Mouse (Mus musculus) mouse trophoblast stem cell (cell line): ENCODE results near the gene Acads.
"Not testable (repeated sequence)": the region's sequence is repeated elsewhere in the genome, so short reads cannot be mapped to it uniquely, and the experiment has no call there.

Experiments used
- in situ Hi-C, 2 experiments: fragments of 300-500 bp; cut with MseI, MboI; formaldehyde crosslinking; loops; 2 replicates in 1 of 2; 3 replicates in 1 of 2; pipeline ENCODE4 v1.15.1; 2025

Acads gene

DNA sequence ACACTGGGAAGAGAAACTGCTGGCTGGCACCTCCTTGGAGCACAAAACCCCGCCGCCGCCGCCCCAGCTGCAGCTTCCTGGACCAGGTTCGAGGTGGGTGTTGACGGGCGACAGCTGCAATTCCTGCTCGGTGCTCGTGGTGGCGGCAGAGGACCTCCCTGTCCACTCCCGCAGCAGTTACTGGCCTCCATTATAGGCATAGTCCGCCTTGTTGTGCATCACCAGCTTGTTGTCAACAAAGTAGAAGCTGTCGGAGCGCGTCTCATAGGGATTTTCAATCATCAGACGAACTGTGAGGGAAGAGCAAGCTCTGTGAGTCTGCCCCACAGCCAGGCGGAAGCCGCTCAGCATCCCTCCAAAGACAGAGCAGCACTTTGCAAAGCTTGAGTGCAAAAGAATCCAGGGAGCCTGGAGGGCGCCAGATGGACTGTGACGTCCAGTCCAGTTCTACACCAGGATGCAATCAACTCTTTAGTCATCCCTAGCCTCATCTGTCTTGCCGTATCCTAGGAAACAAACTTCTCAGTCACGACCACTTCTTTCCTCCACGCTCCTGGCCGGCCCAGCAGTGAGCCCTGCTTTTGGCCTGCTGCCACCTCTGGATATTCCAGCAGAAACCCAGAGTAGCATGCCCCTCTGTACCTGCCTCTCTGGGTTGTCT, 6.2 kb upstream of the Acads start:
- in situ Hi-C loops, result loop anchor here in 1 of 2 experiments (5.0 kb wide), 1 partner anchor 37 kb away; no protein-coding TSS in a partner anchor

DNA sequence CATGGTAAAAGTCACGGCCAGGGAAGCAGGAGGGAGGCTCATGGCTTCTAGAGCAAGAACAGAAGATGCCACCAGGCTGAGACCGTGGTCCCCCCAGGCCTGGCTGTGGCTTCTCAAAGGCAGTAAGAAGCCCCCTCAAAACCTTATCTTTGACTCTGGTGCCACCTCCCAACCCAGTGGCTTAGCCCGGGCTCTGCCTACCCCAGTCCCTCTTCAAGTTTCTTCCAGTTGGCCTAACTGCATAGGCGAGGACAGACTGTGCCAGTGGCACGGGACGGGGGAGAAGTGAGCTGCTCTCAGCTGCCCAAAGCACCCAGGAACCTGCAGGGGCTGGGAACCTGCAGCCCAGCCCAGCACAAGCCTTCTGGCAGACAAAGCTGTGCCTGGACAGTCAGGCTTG, 5.5 kb upstream of the Acads start:
- in situ Hi-C loops, result loop anchor here in 1 of 2 experiments (5.0 kb wide), 1 partner anchor 38 kb away; no protein-coding TSS in a partner anchor

- in situ Hi-C loops, result no loop called here
These were observed 1.8 kb upstream of the Acads start for GRCm38 (mm10) chr5:115120978-115121377.

- in situ Hi-C loops, result no loop called here
These were observed 1.7 kb downstream of the Acads start for GRCm38 (mm10) chr5:115117467-115117866.

DNA sequence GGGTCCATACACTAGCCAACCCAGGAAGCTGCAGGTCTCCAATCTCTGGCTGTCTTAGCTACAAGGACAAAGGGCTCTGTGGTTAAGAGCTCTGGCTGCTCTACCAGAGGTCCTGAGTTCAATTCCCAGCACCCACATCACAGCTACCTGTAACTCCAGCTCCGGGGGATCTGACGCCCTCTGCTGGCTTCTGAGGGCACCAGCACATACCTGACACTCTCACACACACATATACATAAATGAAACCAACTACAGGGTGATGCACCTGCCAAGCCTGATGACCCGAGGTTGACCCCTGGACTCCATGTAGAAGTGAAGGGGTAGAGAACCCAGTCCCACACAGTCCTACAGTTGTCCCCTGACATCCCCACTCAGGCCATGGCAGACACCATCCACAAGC, 2.7 kb downstream of the Acads start:
- in situ Hi-C loops, result no loop called here

GRCm38 (mm10) chr5:115114501-115114900, 4.6 kb downstream of the Acads start:
- in situ Hi-C loops, result no loop called here

- in situ Hi-C loops, result no loop called here
These were observed 5.9 kb downstream of the Acads start for GRCm38 (mm10) chr5:115113244-115113643.

DNA sequence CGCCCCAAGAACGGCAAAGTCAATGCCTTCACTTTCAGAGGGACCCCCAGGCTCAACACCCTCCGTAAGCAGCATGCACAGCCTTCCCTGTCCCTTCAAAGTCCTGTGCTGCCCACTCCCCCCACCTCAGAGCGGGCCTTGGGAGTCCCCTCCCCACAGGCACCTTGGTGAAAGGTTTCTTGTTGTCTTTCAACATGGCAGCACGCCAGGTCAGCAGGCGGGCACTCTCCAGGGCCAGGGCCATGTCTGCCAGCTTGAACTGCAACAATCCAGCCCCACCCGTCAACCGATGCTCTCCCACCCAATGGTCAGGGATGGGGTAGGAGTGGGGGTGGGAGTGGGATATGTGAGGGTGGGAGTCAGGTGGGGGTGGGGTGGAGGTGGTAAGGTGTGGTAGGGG, 8.0 kb downstream of the Acads start:
- in situ Hi-C loops, result no loop called here

- in situ Hi-C loops, result not testable (repeated sequence)
These were observed 15.9 kb downstream of the Acads start for GRCm38 (mm10) chr5:115103253-115103652.

- in situ Hi-C loops, result no loop called here
These were observed 16.9 kb downstream of the Acads start for GRCm38 (mm10) chr5:115102231-115102630.

DNA sequence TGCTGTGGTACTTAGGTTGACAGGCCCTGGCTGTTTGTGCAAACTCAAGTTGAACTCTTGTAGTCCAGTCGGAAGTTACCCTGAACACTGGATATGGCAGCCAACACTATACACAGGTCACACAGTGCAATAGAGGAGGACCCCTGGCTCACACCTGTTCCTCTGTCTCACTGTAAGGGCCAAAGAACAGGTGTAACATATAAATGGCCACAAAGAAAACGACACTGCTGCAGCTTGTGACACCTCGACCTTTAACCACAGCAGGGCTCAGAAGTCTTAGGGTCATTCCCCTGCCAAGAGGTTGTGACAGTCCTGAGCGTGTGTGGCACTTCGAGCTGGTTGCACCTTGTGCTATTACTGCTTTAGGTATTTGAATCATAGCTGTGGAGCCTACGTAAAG, 18.7 kb downstream of the Acads start:
- in situ Hi-C loops, result no loop called here

DNA sequence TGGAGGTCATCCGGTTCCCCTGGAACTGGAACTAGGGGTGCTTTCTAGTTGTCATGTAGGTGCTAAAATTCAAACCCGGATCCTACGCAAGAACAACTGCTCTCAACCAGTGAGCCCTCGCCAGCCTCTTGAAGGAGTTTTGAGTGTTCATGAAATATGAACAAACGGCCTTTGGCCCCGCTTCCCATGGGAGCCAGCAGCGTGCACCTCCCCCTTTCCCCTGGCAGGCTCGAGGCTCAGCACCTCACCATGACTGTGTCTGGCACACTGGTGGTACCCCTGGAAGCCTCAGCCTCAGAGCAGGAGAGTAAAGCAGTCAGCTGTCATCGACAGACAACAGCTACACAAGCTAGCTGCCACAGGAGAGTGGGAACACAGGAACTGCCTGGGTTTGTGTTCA, 19.2 kb downstream of the Acads start:
- in situ Hi-C loops, result no loop called here

GRCm38 (mm10) chr5:115099530-115099929, 19.6 kb downstream of the Acads start:
- in situ Hi-C loops, result no loop called here

GRCm38 (mm10) chr5:115098195-115098594, 21.0 kb downstream of the Acads start, which contains the start of gene Gm10401:
Gm10401 (minus strand) TSS chr5:115098295.
- in situ Hi-C loops, result no loop called here

DNA sequence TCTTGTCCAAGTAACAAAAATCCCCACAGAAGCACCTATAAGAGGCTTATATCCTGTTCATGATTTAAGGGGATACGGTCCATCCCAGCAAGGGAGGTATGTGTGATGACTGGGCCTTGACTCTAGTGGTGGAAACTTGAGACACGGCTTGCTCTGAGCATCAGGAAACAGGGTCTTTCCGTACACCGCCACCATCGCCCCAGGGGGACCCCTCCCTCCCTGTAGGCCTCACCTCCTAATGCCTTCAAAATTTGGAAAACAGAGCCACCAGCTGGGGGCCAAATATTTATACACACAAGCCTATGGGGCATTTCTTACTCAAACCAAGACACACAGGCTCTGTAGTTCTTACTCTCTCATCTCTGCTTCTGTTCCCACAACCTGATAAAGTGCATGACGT, 27.4 kb downstream of the Acads start:
- in situ Hi-C loops, result no loop called here

DNA sequence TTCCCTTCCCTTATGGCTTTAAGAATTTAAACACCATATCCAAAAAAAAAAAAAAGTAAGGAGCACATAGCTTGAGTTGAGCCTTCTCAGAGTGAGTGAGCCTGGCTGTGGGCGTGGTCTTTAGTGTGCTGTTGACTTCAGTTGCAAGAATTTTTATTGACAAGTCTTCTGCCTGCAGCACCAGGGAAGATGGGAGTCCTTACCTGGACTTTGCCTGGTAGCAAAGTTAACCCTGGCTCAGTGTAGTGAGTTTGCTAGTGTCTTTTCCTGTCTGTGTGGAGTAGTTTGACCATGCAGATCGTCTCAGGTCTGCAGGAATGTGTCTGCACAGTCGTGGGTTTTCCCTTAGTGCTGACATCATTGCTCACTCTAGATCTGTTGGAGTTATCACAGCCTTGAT, 28.1 kb downstream of the Acads start:
- in situ Hi-C loops, result no loop called here

GRCm38 (mm10) chr5:115089592-115090268, 29.4 kb downstream of the Acads start:
- in situ Hi-C loops, result no loop called here

DNA sequence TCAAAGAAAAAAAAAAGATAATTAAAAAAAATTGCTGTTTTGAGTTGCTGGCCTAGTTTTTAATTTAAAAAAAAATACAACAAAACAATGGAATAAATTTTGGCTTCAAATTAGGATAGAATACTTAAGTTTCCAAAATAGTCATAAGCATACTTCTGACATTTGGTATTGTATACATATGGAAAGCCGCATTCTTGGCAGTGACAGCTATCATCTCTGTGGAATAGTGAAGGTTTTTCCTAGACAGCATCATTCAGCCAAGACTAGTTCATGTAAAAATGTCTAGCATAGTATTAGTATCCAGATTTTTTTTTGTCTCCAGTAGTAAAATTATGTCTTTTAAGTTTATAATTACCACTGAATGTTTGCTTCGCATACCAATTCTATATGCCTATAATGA, 33.5 kb downstream of the Acads start:
- in situ Hi-C loops, result no loop called here

GRCm38 (mm10) chr5:115083492-115083891, 35.7 kb downstream of the Acads start:
- in situ Hi-C loops, result no loop called here

- in situ Hi-C loops, result no loop called here
These were observed 37.5 kb downstream of the Acads start for GRCm38 (mm10) chr5:115081636-115082035.

- in situ Hi-C loops, result loop anchor here (10.0 kb wide), 2 partner anchors 92 to 102 kb away; partner anchors contain the start of gene Hnf1a (in 1 of the 2)
These were observed 42.8 kb downstream of the Acads start for GRCm38 (mm10) chr5:115076144-115076901.

- in situ Hi-C loops, result loop anchor here (10.0 kb wide), 2 partner anchors 90 to 100 kb away; partner anchors contain the start of gene Hnf1a (in 1 of the 2)
These were observed 44.4 kb downstream of the Acads start for GRCm38 (mm10) chr5:115074749-115075148.
